Mouse (Mus musculus): ENCODE data around the gene Efna3. TPM values are rescaled to one million over a fixed set of nuclear protein-coding genes. Genes with fewer than 3 reads are reported as not detected.

Gene Efna3
- polyA plus RNA-seq (2015; fragmentation: Nextera tagmentation; extraction: Ambion mirVana), result 4.4 and 6.7 TPM in 2 replicates

GRCm38 (mm10) chr3:89322514-89323165, at the start of gene Efna3:
Gene Efna3, minus strand, starts transcription at chr3:89322965.
- H3K4me1 ChIP-seq (ENCODE audit: insufficient read depth, low read depth, low read length), result peaks cover 26% of the 10 kb centered on the region
- TF ChIP-seq CTCF (IDR thresholded peaks at IDR 0.05) (no peak), EP300 (IDR thresholded peaks at IDR 0.05) (no peak)
- H3K27me3 ChIP-seq (replicated peaks; ENCODE audit: insufficient read depth, low read length), result peaks cover 34% of the 10 kb centered on the region
- no peaks in the 10 kb centered on the region for H3K9me3 ChIP-seq (ENCODE audit: low read length)
- H3K9ac ChIP-seq (replicated peaks; ENCODE audit: low read depth), result peak within 1 kb of the TSS; percentile 23; the same call in 1 of the 2 replicates
- peak within 1 kb of the TSS; percentile 99 for H3K4me2 ChIP-seq (replicated peaks; ENCODE audit: low read depth, low read length)
- DNase-seq (ENCODE audit: low spot score) (peak; percentile 69), ATAC-seq (peak; percentile 52)
- H3K36me3 ChIP-seq (ENCODE audit: insufficient read depth, low read length), result no peaks in the 10 kb centered on the region
- 0% methylated on average over 50 of the region's 53 CpGs for WGBS
- peak within 1 kb of the TSS; percentile 44 for H3K4me3 ChIP-seq (ENCODE audit: low read depth, low read length)
- no peak within 1 kb of the TSS for H3K27ac ChIP-seq (ENCODE audit: low read length)

GRCm38 (mm10) chr3:89367338-89367737, 44.6 kb upstream of the Efna3 start:
- ATAC-seq, result no peak

GRCm38 (mm10) chr3:89365486-89366414, 43.0 kb upstream of the Efna3 start:
- Histone ChIP-seq H3K4me1 (ENCODE audit: insufficient read depth, low read depth, low read length) (no peaks in the 10 kb centered on the region), H3K9ac (replicated peaks; ENCODE audit: low read depth) (no peak overlapping the region), H3K36me3 (ENCODE audit: insufficient read depth, low read length) (no peaks in the 10 kb centered on the region), H3K4me2 (replicated peaks; ENCODE audit: low read depth, low read length) (no peak overlapping the region), H3K4me3 (ENCODE audit: low read depth, low read length) (no peak overlapping the region), H3K27me3 (replicated peaks; ENCODE audit: insufficient read depth, low read length) (no peaks in the 10 kb centered on the region), H3K9me3 (ENCODE audit: low read length) (no peaks in the 10 kb centered on the region), H3K27ac (ENCODE audit: low read length) (no peak overlapping the region)
- DNase-seq (ENCODE audit: low spot score) (no peak), ATAC-seq (no peak)
- TF ChIP-seq EP300 (IDR thresholded peaks at IDR 0.05) (no peak), CTCF (IDR thresholded peaks at IDR 0.05) (no peak)
- 56% methylated on average over 20 of the region's 20 CpGs for WGBS

More at GRCm38 (mm10) chr3:89367338-89367737, 44.6 kb upstream of the Efna3 start:
- H3K4me2 ChIP-seq (replicated peaks; ENCODE audit: low read depth, low read length), result no peak overlapping the region
- H3K9me3 ChIP-seq (ENCODE audit: low read length), result no peaks in the 10 kb centered on the region
- DNase-seq (ENCODE audit: low spot score), result no peak
- no peak overlapping the region for H3K9ac ChIP-seq (replicated peaks; ENCODE audit: low read depth)
- WGBS, result 59% methylated on average over 11 of the region's 11 CpGs
- no peak overlapping the region for H3K4me3 ChIP-seq (ENCODE audit: low read depth, low read length)
- no peak for TF ChIP-seq CTCF (IDR thresholded peaks at IDR 0.05)
- no peak for TF ChIP-seq EP300 (IDR thresholded peaks at IDR 0.05)
- no peaks in the 10 kb centered on the region for H3K4me1 ChIP-seq (ENCODE audit: insufficient read depth, low read depth, low read length)
- no peaks in the 10 kb centered on the region for H3K36me3 ChIP-seq (ENCODE audit: insufficient read depth, low read length)
- H3K27me3 ChIP-seq (replicated peaks; ENCODE audit: insufficient read depth, low read length), result no peaks in the 10 kb centered on the region
- H3K27ac ChIP-seq (ENCODE audit: low read length), result no peak overlapping the region

- WGBS, result 90% methylated on average over 10 of the region's 11 CpGs
- Histone ChIP-seq H3K36me3 (ENCODE audit: insufficient read depth, low read length) (no peaks in the 10 kb centered on the region), H3K27me3 (replicated peaks; ENCODE audit: insufficient read depth, low read length) (no peaks in the 10 kb centered on the region), H3K4me3 (ENCODE audit: low read depth, low read length) (no peak within 1 kb of the TSS), H3K9me3 (ENCODE audit: low read length) (no peaks in the 10 kb centered on the region), H3K4me1 (ENCODE audit: insufficient read depth, low read depth, low read length) (no peaks in the 10 kb centered on the region), H3K27ac (ENCODE audit: low read length) (no peak within 1 kb of the TSS), H3K4me2 (replicated peaks; ENCODE audit: low read depth, low read length) (no peak within 1 kb of the TSS), H3K9ac (replicated peaks; ENCODE audit: low read depth) (no peak within 1 kb of the TSS)
- DNase-seq (ENCODE audit: low spot score) (no peak), ATAC-seq (no peak)
- TF ChIP-seq CTCF (IDR thresholded peaks at IDR 0.05) (no peak), EP300 (IDR thresholded peaks at IDR 0.05) (no peak)
Observed at GRCm38 (mm10) chr3:89365153-89365485, 42.4 kb upstream of the Efna3 start, which contains the start of gene Dcst1. Gene Dcst1, minus strand, starts transcription at chr3:89365253.

GRCm38 (mm10) chr3:89364631-89365030, 41.9 kb upstream of the Efna3 start:
- no peak overlapping the region for H3K4me2 ChIP-seq (replicated peaks; ENCODE audit: low read depth, low read length)
- TF ChIP-seq EP300 (IDR thresholded peaks at IDR 0.05), result no peak
- no peak for TF ChIP-seq CTCF (IDR thresholded peaks at IDR 0.05)
- H3K27me3 ChIP-seq (replicated peaks; ENCODE audit: insufficient read depth, low read length), result no peaks in the 10 kb centered on the region
- WGBS, result 71% methylated on average over 8 of the region's 8 CpGs
- DNase-seq (ENCODE audit: low spot score) (no peak), ATAC-seq (no peak)
- no peak overlapping the region for H3K4me3 ChIP-seq (ENCODE audit: low read depth, low read length)
- H3K27ac ChIP-seq (ENCODE audit: low read length), result no peak overlapping the region
- no peaks in the 10 kb centered on the region for H3K4me1 ChIP-seq (ENCODE audit: insufficient read depth, low read depth, low read length)
- H3K36me3 ChIP-seq (ENCODE audit: insufficient read depth, low read length), result no peaks in the 10 kb centered on the region
- H3K9me3 ChIP-seq (ENCODE audit: low read length), result no peaks in the 10 kb centered on the region
- H3K9ac ChIP-seq (replicated peaks; ENCODE audit: low read depth), result no peak overlapping the region

- Histone ChIP-seq H3K4me3 (ENCODE audit: low read depth, low read length) (no peak within 1 kb of the TSS), H3K4me1 (ENCODE audit: insufficient read depth, low read depth, low read length) (no peaks in the 10 kb centered on the region), H3K36me3 (ENCODE audit: insufficient read depth, low read length) (no peaks in the 10 kb centered on the region), H3K27me3 (replicated peaks; ENCODE audit: insufficient read depth, low read length) (no peaks in the 10 kb centered on the region), H3K4me2 (replicated peaks; ENCODE audit: low read depth, low read length) (no peak within 1 kb of the TSS), H3K27ac (ENCODE audit: low read length) (no peak within 1 kb of the TSS), H3K9me3 (ENCODE audit: low read length) (no peaks in the 10 kb centered on the region), H3K9ac (replicated peaks; ENCODE audit: low read depth) (no peak within 1 kb of the TSS)
- TF ChIP-seq EP300 (IDR thresholded peaks at IDR 0.05) (no peak), CTCF (IDR thresholded peaks at IDR 0.05) (no peak)
- ATAC-seq (no peak), DNase-seq (ENCODE audit: low spot score) (no peak)
- WGBS, result 84% methylated on average over 7 of the region's 7 CpGs
Observed at GRCm38 (mm10) chr3:89361675-89362074, 38.9 kb upstream of the Efna3 start, which contains the start of gene Dcst2. Gene Dcst2, plus strand, starts transcription at chr3:89361975.

All from lung, postnatal 0 days (tissue).